Mouse (Mus musculus): ENCODE results near the gene Scube1.

- no peak for TF ChIP-seq CTCF (IDR thresholded peaks at IDR 0.05; ENCODE audit: borderline replicate concordance, extremely low read depth, insufficient read depth, insufficient read length)
- no peak for TF ChIP-seq POLR2A (IDR thresholded peaks at IDR 0.05; ENCODE audit: borderline replicate concordance, extremely low read depth, insufficient read depth, insufficient read length, poor library complexity, severe bottlenecking)
Measured at GRCm38 (mm10) chr15:83565434-83565833, 159.4 kb downstream of the Scube1 start.

All from brain, embryonic 14.5 days (tissue).